In genomic region chr16:21946761-21947715, GRCm38 (mm10) we compare ENCODE assay signal across 8 mouse cellular contexts. TPM values are rescaled to one million over a fixed set of nuclear protein-coding genes. Genes with fewer than 3 reads are reported as not detected.
DNase-seq lines count a peak whose midpoint lies in the region; ATAC-seq and TF ChIP-seq lines count a peak whose summit lies in the region.

Tmem41a (minus strand) TSS chr16:21947552.

- H3K9me3 ChIP-seq in ES-E14 (ENCODE audit: control insufficient read depth, insufficient read depth, low read depth, low read length): no peaks in the 10 kb centered on the region
- H3K9me3 ChIP-seq in forebrain, embryonic 15.5 days: no peaks in the 10 kb centered on the region

- intact Hi-C loops in heart, postnatal 25 days (cut with DNase I): loop anchor here (5.0 kb wide), 1 partner anchor 150 kb away; no protein-coding TSS in a partner anchor

- peak within 1 kb of the TSS; percentile 78 to 87 for H3K4me3 ChIP-seq in ES-E14 (ENCODE audit: insufficient read depth in 1 of 2, low read depth in 1 of 2, low read length in 2 of 2, poor library complexity in 1 of 2, severe bottlenecking in 1 of 2)
- H3K4me3 ChIP-seq in forebrain, embryonic 15.5 days: peak within 1 kb of the TSS; percentile 77
- peak within 1 kb of the TSS; percentile 65 for H3K4me3 ChIP-seq in lung, adult 2 months (replicated peaks; ENCODE audit: extremely low read depth, low read depth, low read length)

- no peaks in the 10 kb centered on the region; the same call in 1 of the 2 replicates for H3K36me3 ChIP-seq in ES-E14 (ENCODE audit: control insufficient read depth, insufficient read depth, low read length, poor library complexity, severe bottlenecking)
- no peaks in the 10 kb centered on the region for H3K36me3 ChIP-seq in forebrain, embryonic 15.5 days

- peak within 1 kb of the TSS; percentile 84 for H3K4me2 ChIP-seq in forebrain, embryonic 15.5 days (replicated peaks)

- peaks cover 0 to 2% of the 10 kb centered on the region in 2 experiments; a peak in 1 of 4 replicates for H3K4me1 ChIP-seq in ES-E14 (ENCODE audit: control insufficient read depth in 2 of 2, insufficient read depth in 2 of 2, low read length in 2 of 2, poor library complexity in 1 of 2)
- peaks cover 10% of the 10 kb centered on the region for H3K4me1 ChIP-seq in forebrain, embryonic 15.5 days
- peaks cover 4% of the 10 kb centered on the region; the same call in 1 of the 2 replicates for H3K4me1 ChIP-seq in lung, adult 2 months (ENCODE audit: control insufficient read depth, insufficient read depth, low read length)

- peak; percentile 76; the same call in 1 of the 2 replicates for TF ChIP-seq POLR2A in lung, adult 2 months (IDR thresholded peaks at IDR 0.05; ENCODE audit: borderline replicate concordance, extremely low read depth, low read depth, low read length)

- in situ Hi-C loops in ES-E14 (cut with MboI; ENCODE audit: low sequenced_read_pairs in 2 of 2, unreplicated experiment in 2 of 2): no loop called here

- peak within 1 kb of the TSS; percentile 86 for H3K9ac ChIP-seq in ES-E14 (ENCODE audit: insufficient read depth, low read depth, low read length, poor library complexity, severe bottlenecking)
- peak within 1 kb of the TSS; percentile 75 for H3K9ac ChIP-seq in forebrain, embryonic 15.5 days (replicated peaks)

- no peaks in the 10 kb centered on the region for H3K27me3 ChIP-seq in forebrain, embryonic 15.5 days

- 1% methylated on average over 63 of the region's 63 CpGs for WGBS in forebrain, embryonic 15.5 days
- WGBS in lung, adult 2 months: under 1% methylated on average over 63 of the region's 63 CpGs

- peak; percentile 97 for ATAC-seq in forebrain, embryonic 15.5 days (replicated peaks)
- peak; percentile 45; the same call in 1 of the 2 replicates for ATAC-seq in neutrophil, adult 5-6 weeks (ENCODE audit: extremely low read depth, insufficient number of reproducible peaks, low FRiP score, poor library complexity, severe bottlenecking)

- no peak for TF ChIP-seq CTCF in lung, adult 2 months (IDR thresholded peaks at IDR 0.05; ENCODE audit: insufficient read depth, low read length)

- peak; percentile 68 for DNase-seq in ES-E14 (ENCODE audit: low read depth, low spot score)
- DNase-seq in cerebellum, adult 11-12 months: peak; percentile 93
- peak; percentile 78 for DNase-seq in heart, postnatal 25 days (ENCODE audit: low spot score)
- peak; percentile 85 to 92 for DNase-seq in layer of hippocampus, adult 18-20 months (ENCODE audit: low spot score in 2 of 2)
- peak; percentile 89 for DNase-seq in lung, adult 2 months
- DNase-seq in thymus, adult 18-20 months: peak; percentile 80

- no peak within 1 kb of the TSS; the same call in 1 of the 2 replicates for H3K27ac ChIP-seq in ES-E14 (ENCODE audit: insufficient read depth, low read depth, low read length, poor library complexity, severe bottlenecking)
- peak within 1 kb of the TSS; percentile 67 for H3K27ac ChIP-seq in forebrain, embryonic 15.5 days (replicated peaks)

TF ChIP-seq in ES-E14, 5 proteins besides CTCF, POLR2A, EP300 and RAD21:
- TF ChIP-seq ZNF384 (IDR thresholded peaks at IDR 0.05; ENCODE audit: low read depth, low read length) (no peak), MAFK (IDR thresholded peaks at IDR 0.05; ENCODE audit: insufficient read depth, low read depth, low read length) (no peak), CHD2 (IDR thresholded peaks at IDR 0.05; ENCODE audit: low read depth, low read length) (no peak)
TF ChIP-seq in ES-E14: peak in this region for 0.

RNA-seq across cellular contexts. Expression of gene Tmem41a, which starts in this region (rescaled TPM):
- 26.9 and 28.8 TPM in 2 replicates for total RNA-seq in ES-E14 (2012; rRNA removed)
- 28.9 and 30.4 TPM in 2 replicates for polyA plus RNA-seq in forebrain, embryonic 15.5 days (2015; fragmentation: Nextera tagmentation; extraction: Ambion mirVana)
- total RNA-seq in heart, postnatal 25 days (2021): 10 to 100 TPM in 1 of 2 experiments, 1 to 10 TPM in 1; 8.7 to 13.2 TPM
- total RNA-seq in layer of hippocampus, adult 18-20 months (2021): 10 to 100 TPM; 15.7 to 16.0 TPM
- polyA plus RNA-seq in lung, adult 2 months (2012; rRNA removed): 15.3 and 19.1 TPM in 2 replicates
- total RNA-seq in neutrophil, adult 5-6 weeks (2017): 1.6 and 2.7 TPM in 2 replicates
